Mouse (Mus musculus): Measurements from ENCODE around the gene 9930111J21Rik1. TPM values are rescaled to one million over a fixed set of nuclear protein-coding genes. Genes with fewer than 3 reads are reported as not detected.
"Not testable (repeated sequence)": the region's sequence is repeated elsewhere in the genome, so short reads cannot be mapped to it uniquely, and the experiment has no call there.

9930111J21Rik1 gene
- total and polyA plus RNA-seq, 2 experiments from 2014 or later = 0.20 to 0.84 TPM

- not testable (repeated sequence) for H3K4me3 ChIP-seq (ENCODE audit: low read length); H3K27ac ChIP-seq; H3K9me3 ChIP-seq (ENCODE audit: low read length); ATAC-seq; H3K4me1 ChIP-seq (ENCODE audit: insufficient read depth, low read length); H3K4me2 ChIP-seq (ENCODE audit: low read depth, low read length); DNase-seq (ENCODE audit: low spot score); H3K9ac ChIP-seq (replicated peaks; ENCODE audit: low read length); H3K27me3 ChIP-seq (ENCODE audit: insufficient read depth, low read length); H3K36me3 ChIP-seq (ENCODE audit: insufficient read depth, low read length)
Observed at GRCm38 (mm10) chr11:48926437-48926836, 52.8 kb downstream of the 9930111J21Rik1 start.

GRCm38 (mm10) chr11:48923818-48924217, 55.4 kb downstream of the 9930111J21Rik1 start:
- not testable (repeated sequence) for DNase-seq (ENCODE audit: low spot score); H3K4me1 ChIP-seq (ENCODE audit: insufficient read depth, low read length); H3K4me2 ChIP-seq (ENCODE audit: low read depth, low read length); H3K27ac ChIP-seq; ATAC-seq; H3K9me3 ChIP-seq (ENCODE audit: low read length); H3K9ac ChIP-seq (replicated peaks; ENCODE audit: low read length); H3K36me3 ChIP-seq (ENCODE audit: insufficient read depth, low read length); H3K27me3 ChIP-seq (ENCODE audit: insufficient read depth, low read length); H3K4me3 ChIP-seq (ENCODE audit: low read length)
- 94% methylated on average over 5 of the region's 5 CpGs for WGBS

- Histone ChIP-seq H3K4me2 (ENCODE audit: low read depth, low read length) (no peak overlapping the region), H3K27ac (no peak overlapping the region), H3K9ac (replicated peaks; ENCODE audit: low read length) (no peak overlapping the region), H3K9me3 (ENCODE audit: low read length) (no peaks in the 10 kb centered on the region), H3K4me1 (ENCODE audit: insufficient read depth, low read length) (no peaks in the 10 kb centered on the region), H3K36me3 (ENCODE audit: insufficient read depth, low read length) (no peaks in the 10 kb centered on the region), H3K4me3 (ENCODE audit: low read length) (no peak overlapping the region), H3K27me3 (ENCODE audit: insufficient read depth, low read length) (no peaks in the 10 kb centered on the region)
- 87% methylated on average over 3 of the region's 3 CpGs for WGBS
- ATAC-seq (no peak), DNase-seq (ENCODE audit: low spot score) (no peak)
- TF ChIP-seq CTCF (IDR thresholded peaks at IDR 0.05; ENCODE audit: low read depth) = no peak
Observed at GRCm38 (mm10) chr11:48918380-48918779, 60.8 kb downstream of the 9930111J21Rik1 start.

GRCm38 (mm10) chr11:48913611-48914010, 65.6 kb downstream of the 9930111J21Rik1 start:
- Histone ChIP-seq H3K27me3 (ENCODE audit: insufficient read depth, low read length) (no peaks in the 10 kb centered on the region), H3K9me3 (ENCODE audit: low read length) (no peaks in the 10 kb centered on the region), H3K4me2 (ENCODE audit: low read depth, low read length) (no peak overlapping the region), H3K36me3 (ENCODE audit: insufficient read depth, low read length) (no peaks in the 10 kb centered on the region), H3K9ac (replicated peaks; ENCODE audit: low read length) (no peak overlapping the region), H3K4me1 (ENCODE audit: insufficient read depth, low read length) (no peaks in the 10 kb centered on the region), H3K27ac (no peak overlapping the region), H3K4me3 (ENCODE audit: low read length) (no peak overlapping the region)
- DNase-seq (ENCODE audit: low spot score) = no peak
- no peak for TF ChIP-seq CTCF (IDR thresholded peaks at IDR 0.05; ENCODE audit: low read depth)
- 94% methylated on average over 1 of the region's 1 CpGs for WGBS
- no peak for ATAC-seq

- Histone ChIP-seq H3K9ac (replicated peaks; ENCODE audit: low read length) (no peak overlapping the region), H3K4me2 (ENCODE audit: low read depth, low read length) (no peak overlapping the region), H3K9me3 (ENCODE audit: low read length) (no peaks in the 10 kb centered on the region), H3K27ac (no peak overlapping the region), H3K4me1 (ENCODE audit: insufficient read depth, low read length) (no peaks in the 10 kb centered on the region), H3K27me3 (ENCODE audit: insufficient read depth, low read length) (no peaks in the 10 kb centered on the region), H3K4me3 (ENCODE audit: low read length) (no peak overlapping the region), H3K36me3 (ENCODE audit: insufficient read depth, low read length) (no peaks in the 10 kb centered on the region)
- DNase-seq (ENCODE audit: low spot score) = no peak
- TF ChIP-seq CTCF (IDR thresholded peaks at IDR 0.05; ENCODE audit: low read depth) = no peak
- ATAC-seq = no peak
- WGBS = 85% methylated on average over 1 of the region's 1 CpGs
Observed at GRCm38 (mm10) chr11:48908459-48908858, 70.7 kb downstream of the 9930111J21Rik1 start.

- WGBS = 73% methylated on average over 2 of the region's 2 CpGs
- no peak within 1 kb of the TSS for H3K9ac ChIP-seq (replicated peaks; ENCODE audit: low read length)
- TF ChIP-seq CTCF (IDR thresholded peaks at IDR 0.05; ENCODE audit: low read depth) = no peak
Observed at GRCm38 (mm10) chr11:48902021-48902420, 77.2 kb downstream of the 9930111J21Rik1 start, which contains the start of gene Gm5431. Gene Gm5431 (minus strand): TSS chr11:48902214.

GRCm38 (mm10) chr11:48901567-48901930, 77.6 kb downstream of the 9930111J21Rik1 start:
- H3K27ac ChIP-seq; H3K36me3 ChIP-seq (ENCODE audit: insufficient read depth, low read length); H3K27me3 ChIP-seq (ENCODE audit: insufficient read depth, low read length); ATAC-seq; DNase-seq (ENCODE audit: low spot score); H3K9ac ChIP-seq (replicated peaks; ENCODE audit: low read length); H3K9me3 ChIP-seq (ENCODE audit: low read length); H3K4me2 ChIP-seq (ENCODE audit: low read depth, low read length); H3K4me3 ChIP-seq (ENCODE audit: low read length); H3K4me1 ChIP-seq (ENCODE audit: insufficient read depth, low read length): not testable (repeated sequence)
- WGBS = 83% methylated on average over 1 of the region's 1 CpGs

More at GRCm38 (mm10) chr11:48902021-48902420, 77.2 kb downstream of the 9930111J21Rik1 start, which contains the start of gene Gm5431:
- no peaks in the 10 kb centered on the region for H3K4me1 ChIP-seq (ENCODE audit: insufficient read depth, low read length)
- no peaks in the 10 kb centered on the region for H3K9me3 ChIP-seq (ENCODE audit: low read length)
- no peaks in the 10 kb centered on the region for H3K27me3 ChIP-seq (ENCODE audit: insufficient read depth, low read length)
- H3K4me2 ChIP-seq (ENCODE audit: low read depth, low read length) = no peak within 1 kb of the TSS
- ATAC-seq (no peak), DNase-seq (ENCODE audit: low spot score) (no peak)
- H3K4me3 ChIP-seq (ENCODE audit: low read length) = no peak within 1 kb of the TSS
- no peak within 1 kb of the TSS for H3K27ac ChIP-seq
- no peaks in the 10 kb centered on the region for H3K36me3 ChIP-seq (ENCODE audit: insufficient read depth, low read length)

- not testable (repeated sequence) for H3K4me2 ChIP-seq (ENCODE audit: low read depth, low read length); DNase-seq (ENCODE audit: low spot score); H3K9ac ChIP-seq (replicated peaks; ENCODE audit: low read length); H3K36me3 ChIP-seq (ENCODE audit: insufficient read depth, low read length); H3K9me3 ChIP-seq (ENCODE audit: low read length); H3K27me3 ChIP-seq (ENCODE audit: insufficient read depth, low read length); H3K4me3 ChIP-seq (ENCODE audit: low read length); H3K27ac ChIP-seq; H3K4me1 ChIP-seq (ENCODE audit: insufficient read depth, low read length); ATAC-seq
- 83% methylated on average over 6 of the region's 6 CpGs for WGBS
Observed at GRCm38 (mm10) chr11:48900654-48901566, 78.3 kb downstream of the 9930111J21Rik1 start.

Data from hindbrain, postnatal 0 days (tissue).